Mouse (Mus musculus): ENCODE measurements at regions not wholly inside any gene's neighbourhood (a gene's known extent, or its start where the extent isn't known, plus 50 kb on each side); places are given as distances from the start of the nearest gene placed in this dataset.

DNA sequence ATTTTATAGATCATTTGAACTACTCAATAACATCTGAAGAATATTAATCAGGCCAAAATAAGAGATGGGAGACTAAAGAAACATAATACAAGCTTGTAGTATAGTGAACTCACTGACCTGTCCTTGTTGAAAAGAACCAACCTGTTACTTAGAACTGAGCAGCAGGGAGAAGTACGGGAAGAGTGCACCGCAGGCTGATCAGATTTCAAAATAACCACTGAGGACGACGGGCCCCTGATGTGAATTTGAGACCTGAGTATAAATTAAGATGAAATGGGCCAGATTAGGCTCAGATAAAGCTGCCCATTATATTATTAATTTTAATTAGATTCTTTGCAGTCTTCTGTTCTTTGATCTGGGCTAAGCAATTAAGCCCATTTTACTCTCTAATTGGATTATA, 391.2 kb upstream of the Tyrp1 start:
- no peak for DNase-seq (ENCODE audit: low read depth, low spot score)

DNA sequence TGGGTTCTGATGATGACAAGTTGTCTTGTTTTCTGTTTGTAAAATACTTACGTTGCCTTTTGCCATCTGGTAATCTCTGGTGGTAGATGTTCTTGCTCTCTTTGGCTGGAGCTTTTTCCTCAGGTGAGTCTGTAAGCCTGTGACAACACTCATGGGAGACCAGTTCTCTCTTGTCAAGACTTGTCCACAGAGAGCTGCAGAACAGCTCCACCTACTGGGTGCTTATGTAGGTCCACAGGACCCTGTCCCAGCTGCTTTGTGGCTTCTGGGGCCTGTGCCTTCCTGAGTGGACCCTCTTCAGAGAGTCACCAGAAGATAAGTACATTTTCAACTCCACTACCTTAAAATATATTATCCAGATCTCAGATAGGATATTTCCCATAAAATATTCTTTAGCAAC, 370.3 kb upstream of the Tyrp1 start:
- DNase-seq (ENCODE audit: low read depth, low spot score), result peak; percentile 54

DNA sequence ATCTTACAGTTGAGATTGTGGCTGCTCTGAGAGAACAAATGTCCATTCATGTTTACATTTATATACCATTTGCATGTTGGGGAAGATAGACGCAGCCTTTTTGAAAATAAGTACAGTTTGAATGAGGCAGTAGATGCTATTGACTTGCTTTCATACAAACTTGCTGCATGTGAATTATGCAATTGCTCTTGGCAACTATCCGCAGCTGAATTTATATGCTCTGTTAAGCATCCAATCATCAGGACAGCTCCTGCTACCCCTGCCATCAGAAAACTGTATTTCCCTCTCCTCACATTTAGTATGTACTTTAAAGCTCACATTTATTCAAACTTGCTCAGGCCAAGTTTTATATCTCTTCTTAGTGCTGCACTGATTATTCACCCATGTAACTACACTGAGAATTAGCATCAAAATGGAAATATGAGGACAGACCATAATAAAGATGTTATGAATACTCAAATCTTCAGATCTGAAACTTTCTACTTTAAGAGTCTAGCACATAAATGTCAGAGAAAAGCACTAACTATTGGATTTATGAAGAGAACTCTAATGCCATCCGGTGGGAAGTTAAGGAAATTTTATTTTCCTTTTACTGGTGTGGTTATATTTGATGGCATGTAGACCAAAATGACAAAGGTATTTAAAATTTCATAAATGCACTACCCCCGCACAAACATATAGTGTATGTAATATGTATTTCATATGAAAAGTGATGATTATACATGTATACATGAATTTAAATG, 358.0 kb upstream of the Tyrp1 start:
- no peak for DNase-seq (ENCODE audit: low read depth, low spot score)

DNA sequence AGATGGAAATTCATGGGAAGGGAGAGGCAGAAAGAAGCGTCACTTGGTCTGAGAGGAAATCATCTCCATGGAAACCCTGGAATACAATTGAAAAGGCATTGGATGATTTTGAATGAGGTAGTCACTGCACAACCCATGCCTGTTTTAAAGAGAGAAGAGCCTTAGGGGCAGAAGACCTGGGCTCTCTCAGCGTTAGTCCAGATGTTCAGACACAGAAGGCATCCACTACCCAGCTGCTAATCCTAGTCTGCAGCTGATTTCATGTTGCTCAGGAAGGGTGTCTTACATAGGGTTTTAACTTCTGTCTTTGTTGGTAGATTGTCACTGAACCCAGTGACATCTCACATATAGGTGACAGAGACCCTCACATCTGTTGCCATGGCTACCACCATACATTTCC, 318.8 kb upstream of the Tyrp1 start:
- DNase-seq (ENCODE audit: low read depth, low spot score), result no peak

DNA sequence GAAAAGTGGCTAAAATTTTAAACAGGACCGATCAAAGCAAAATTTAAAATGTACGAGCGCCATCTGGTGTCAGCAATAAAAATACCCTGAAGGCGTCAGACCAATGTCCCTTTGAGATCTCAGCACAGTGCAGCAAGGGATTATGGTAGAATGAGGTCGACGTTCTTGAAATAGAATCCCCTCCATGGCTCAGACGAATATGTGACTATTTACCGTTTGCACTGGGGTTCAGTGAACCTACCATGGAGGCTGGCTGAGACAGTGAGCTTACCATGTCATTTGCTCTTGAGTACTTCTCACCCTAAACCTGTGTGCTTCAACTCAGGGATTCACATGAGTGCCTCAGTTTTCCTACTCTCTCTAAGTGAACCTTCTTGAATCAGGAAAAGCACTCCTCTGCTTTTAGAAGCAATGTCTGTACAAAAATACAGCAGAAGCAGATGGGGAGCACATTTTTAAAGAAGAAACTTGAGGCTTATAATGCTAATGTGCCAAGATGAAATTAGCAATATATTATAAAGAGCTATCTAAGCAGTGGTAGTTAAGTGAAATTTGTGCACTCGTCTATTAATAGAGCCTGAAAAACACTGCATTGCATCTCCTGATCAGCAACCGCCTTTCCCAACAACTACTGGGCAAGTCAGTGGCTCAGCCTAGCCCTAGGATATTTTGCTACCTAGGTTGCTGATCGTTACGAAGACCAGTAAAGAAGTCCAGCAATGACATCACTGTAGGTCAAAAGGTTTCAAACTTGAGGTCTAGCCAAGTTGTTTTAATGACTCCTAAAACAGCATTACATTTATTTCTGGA, 316.2 kb upstream of the Tyrp1 start:
- peak; percentile 69 for DNase-seq (ENCODE audit: low read depth, low spot score)

DNA sequence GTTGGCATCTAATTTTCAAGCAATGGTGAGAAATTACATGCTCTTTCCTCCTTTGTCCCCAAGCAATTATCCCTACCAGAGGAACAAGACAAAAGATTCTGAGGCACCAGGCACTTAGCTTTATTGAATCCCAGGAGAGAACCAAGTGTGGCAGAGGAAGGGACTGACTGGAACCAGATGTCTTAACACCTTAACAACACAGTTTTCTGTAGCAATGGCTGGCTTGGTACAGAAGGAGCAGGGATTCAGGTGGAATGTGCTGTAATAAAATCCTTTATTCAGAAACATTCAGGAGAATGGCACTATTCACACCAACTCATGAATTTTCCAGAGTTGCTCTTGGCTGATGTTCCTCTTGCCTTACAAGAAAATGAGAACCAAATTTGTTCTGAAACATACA, 315.3 kb upstream of the Tyrp1 start:
- no peak for DNase-seq (ENCODE audit: low read depth, low spot score)

DNA sequence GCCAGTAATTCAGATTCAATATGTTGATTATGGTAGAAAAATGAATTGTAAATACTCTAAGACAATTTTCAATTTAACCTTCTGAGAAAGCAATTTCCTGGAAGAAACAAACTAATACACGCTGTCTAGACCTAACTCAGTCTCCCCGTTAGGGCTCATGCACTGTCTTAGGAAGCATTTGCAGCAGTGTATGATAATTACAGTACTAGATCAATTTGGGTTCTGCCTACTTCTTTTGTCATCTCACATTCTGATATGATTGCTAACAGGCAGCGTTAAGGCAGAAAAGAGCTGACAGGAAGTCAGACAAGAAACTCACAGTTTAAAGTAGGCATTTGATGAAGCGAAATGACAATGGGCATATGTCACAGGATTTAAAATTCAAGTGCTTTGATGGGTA, 294.1 kb upstream of the Tyrp1 start:
- no peak for DNase-seq (ENCODE audit: low read depth, low spot score)

DNA sequence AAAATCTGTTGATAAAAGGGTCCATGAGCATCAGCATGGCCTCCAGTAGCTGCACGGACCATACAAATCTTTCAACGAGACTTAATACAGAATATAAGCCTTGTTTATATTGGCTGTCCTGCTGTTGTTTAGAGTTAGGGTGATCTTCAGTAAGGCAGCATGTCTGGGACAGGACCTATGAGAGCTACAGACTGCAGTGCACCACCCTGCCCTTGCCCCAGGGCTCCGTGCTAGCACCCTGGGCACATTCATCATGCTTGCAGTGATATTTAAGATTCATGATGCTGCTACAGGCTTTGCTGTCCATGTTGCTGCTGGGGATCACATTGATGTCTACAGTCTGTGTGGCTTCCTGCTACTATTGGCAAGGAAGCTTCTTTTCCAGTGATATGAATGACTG, 288.8 kb upstream of the Tyrp1 start:
- no peak for DNase-seq (ENCODE audit: low read depth, low spot score)

DNA sequence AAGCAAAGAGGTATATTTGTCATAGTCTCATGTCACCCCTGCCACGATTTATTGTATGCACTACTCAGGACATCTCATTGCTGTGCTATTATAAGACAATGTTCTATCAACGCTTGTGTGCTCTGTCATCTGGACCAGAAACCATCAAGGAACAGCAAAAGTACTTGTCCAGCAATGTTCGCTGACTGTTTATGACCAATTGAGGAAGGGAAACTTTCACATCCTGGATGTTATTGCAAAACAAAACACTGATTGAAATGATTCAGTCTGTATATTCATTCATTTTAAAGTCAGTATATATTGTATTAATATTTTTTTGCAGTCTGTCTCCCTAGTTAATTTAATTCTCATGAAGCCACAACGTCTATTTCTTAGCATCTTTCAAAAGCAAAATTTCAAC, 244.5 kb upstream of the Tyrp1 start:
- DNase-seq (ENCODE audit: low read depth, low spot score), result no peak

DNA sequence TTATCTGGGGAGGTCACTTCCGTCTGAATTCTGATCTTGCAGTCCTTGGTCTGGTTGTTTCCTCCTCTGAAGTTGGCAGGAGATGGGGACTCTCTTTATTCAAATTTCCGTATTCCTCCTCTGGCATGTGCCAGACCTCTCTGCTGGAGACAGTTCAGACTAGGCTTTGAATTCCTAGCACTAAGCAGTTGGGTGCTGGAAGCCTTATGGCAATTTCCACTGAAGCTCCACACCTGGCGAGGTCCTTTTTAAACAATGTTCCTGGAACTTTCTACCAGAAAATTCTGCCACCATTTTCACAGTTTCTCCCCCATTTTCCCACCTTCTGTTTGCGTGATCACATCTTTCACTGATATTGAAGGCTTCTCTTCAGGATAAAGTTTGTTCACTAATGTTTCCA, 205.7 kb upstream of the Tyrp1 start:
- DNase-seq (ENCODE audit: low read depth, low spot score), result no peak

DNA sequence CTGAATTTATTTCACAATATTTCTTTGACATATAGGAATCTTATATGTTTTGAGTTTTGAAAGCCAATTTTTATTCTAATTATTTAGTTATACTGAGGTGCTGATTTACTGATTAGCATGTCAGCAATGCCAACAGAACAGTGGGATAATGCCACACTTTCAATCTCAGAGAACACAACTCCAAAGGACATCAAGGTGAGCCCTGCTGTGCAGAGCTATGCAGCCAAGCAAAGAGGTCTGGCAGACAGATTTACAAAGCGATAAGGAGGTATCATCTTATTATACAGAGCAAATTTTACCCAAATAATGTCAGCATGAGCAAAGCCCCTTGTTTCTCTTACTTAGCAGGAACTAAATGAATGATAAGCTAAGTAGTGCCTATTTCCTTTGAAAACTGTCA, 204.7 kb upstream of the Tyrp1 start:
- DNase-seq (ENCODE audit: low read depth, low spot score), result no peak

DNA sequence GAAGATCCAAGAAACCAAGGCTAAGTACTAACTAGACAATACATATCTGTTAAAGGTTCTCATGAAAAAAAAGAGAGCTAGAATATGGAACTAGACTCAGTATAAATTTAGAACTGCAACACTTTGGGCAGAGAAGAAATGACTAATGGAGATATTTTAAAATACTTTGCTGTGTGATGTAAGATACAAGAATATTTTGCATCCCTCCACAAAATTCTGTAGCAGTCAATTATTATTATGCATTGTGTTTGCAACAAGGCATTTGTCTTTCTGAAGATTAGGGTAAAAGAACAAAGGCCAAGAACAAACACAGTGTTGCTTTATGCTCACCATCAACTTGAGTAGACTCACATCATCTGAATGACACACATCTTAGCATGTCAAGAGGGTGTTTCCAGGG, 203.7 kb upstream of the Tyrp1 start:
- DNase-seq (ENCODE audit: low read depth, low spot score), result no peak

DNA sequence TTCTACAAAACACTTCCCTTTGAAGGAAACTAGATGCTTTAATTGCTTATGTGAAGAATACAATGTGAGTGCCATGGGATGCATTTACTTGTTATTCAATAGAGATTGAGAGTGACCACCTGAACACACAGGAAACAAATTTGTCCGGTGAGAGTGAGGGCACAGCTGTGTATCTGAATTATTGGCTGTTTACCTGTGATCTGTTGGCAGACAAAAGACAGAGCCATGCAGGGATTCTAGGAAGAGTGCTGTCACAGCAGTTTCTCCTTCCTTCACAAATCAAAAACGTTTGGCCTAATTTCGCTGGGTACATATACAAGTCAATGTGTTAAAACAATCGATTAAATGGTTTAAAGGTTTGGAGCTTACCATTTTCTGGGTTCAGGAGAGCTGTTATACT, 202.9 kb upstream of the Tyrp1 start:
- DNase-seq (ENCODE audit: low read depth, low spot score), result no peak

DNA sequence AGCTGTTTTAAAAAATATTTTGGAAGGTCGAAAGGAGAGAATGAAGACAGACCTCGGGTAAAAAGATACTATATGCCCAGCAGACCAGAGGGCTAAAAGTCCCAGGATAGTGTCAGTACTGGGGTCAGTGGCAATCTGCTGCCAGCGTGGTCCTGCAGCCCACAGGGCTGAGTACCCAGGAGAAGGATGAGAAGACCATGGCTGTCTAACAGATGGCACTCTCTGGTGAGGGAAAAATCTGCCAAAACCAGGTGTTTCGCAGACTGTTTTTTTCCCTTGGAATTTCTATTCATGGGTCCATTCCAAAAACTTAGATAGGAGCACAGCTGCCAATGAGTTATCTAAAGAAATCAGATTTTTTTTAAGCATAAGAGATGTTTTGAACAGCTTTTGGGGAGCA, 202.5 kb upstream of the Tyrp1 start:
- DNase-seq (ENCODE audit: low read depth, low spot score), result no peak

DNA sequence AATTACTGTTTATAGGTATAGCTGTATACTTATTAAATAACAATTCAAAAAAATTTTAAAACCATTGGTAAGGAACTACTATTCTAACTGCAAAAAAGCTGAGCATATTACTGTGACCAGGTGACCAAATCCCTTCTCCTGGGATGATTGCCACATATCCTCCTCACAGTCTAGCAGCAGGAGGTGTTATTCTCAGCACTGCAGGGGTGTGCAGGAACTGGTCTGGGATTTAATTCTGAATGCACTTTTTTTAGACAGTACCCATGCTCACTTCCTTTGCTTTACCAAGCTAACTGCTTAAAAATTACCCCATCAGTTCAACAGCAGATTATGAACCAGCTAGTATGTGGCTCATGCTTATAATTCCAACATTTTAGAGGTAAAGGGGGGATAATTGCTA, 195.5 kb upstream of the Tyrp1 start:
- DNase-seq (ENCODE audit: low read depth, low spot score), result no peak

All from A20 (cell line).